Mouse (Mus musculus): ENCODE data around the gene Rwdd4a. TPM values are rescaled to one million over a fixed set of nuclear protein-coding genes. Genes with fewer than 3 reads are reported as not detected.

The Rwdd4a gene
- polyA plus RNA-seq, 1 experiment from 2014 or later, result 47.6 TPM

Small RNAs within 50 kb of the gene (microRNA-seq; reads per million reads assigned to microRNA genes)
- not detected for gene Gm27409

Other genes with a start within 250 kb of the Rwdd4a start
- 16.8 and 19.5 TPM in 2 replicates for gene Stox2, start 87.3 kb upstream of the Rwdd4a start, polyA plus RNA-seq (2016; fragmentation: Nextera tagmentation; extraction: Ambion mirVana)
- 34.7 and 35.2 TPM in 2 replicates for gene Trappc11, start 194 bp upstream of the Rwdd4a start, polyA plus RNA-seq (2016; fragmentation: Nextera tagmentation; extraction: Ambion mirVana)
- 13.6 and 13.8 TPM in 2 replicates for gene Ing2, start 141.9 kb downstream of the Rwdd4a start, polyA plus RNA-seq (2016; fragmentation: Nextera tagmentation; extraction: Ambion mirVana)
- gene Cdkn2aip, start 180.3 kb downstream of the Rwdd4a start, polyA plus RNA-seq (2016; fragmentation: Nextera tagmentation; extraction: Ambion mirVana), result 38.2 and 38.5 TPM in 2 replicates

Measured in embryonic facial prominence, embryonic 10.5 days (tissue).